Mouse (Mus musculus): ENCODE measurements at regions not wholly inside any gene's neighbourhood (a gene's known extent, or its start where the extent isn't known, plus 50 kb on each side); places are given as distances from the start of the nearest gene placed in this dataset.

GRCm38 (mm10) chr5:83533901-83534300 is 178.9 kb upstream of the Tecrl start:
- peak; percentile 15 for DNase-seq (ENCODE audit: low read depth, low spot score)

GRCm38 (mm10) chr5:83518661-83519060 is 163.7 kb upstream of the Tecrl start:
- peak; percentile 43 for DNase-seq (ENCODE audit: low read depth, low spot score)

DNA sequence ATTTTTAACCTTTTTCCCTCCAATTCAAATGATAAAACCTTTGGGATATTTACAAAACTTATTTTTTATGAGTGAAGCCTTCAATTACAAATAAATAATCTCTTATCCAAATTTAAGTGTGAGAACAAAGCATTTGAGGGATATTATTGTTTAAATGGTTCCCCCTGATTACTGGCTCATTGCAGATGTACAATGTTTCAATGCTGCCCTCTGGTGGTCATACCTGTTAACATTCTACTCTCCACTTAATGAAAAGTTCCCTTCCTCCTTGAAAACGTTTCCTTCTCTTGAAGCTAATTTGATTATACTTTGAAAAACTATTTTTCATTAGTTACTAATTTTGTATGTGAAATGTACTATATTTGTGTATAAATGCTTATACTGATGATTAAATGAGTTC is 129.1 kb upstream of the Tecrl start:
- peak; percentile 63 for DNase-seq (ENCODE audit: low read depth, low spot score)

- DNase-seq (ENCODE audit: low read depth, low spot score) = peak; percentile 73
Measured at GRCm38 (mm10) chr5:83440259-83440658, 85.3 kb upstream of the Tecrl start.

DNA sequence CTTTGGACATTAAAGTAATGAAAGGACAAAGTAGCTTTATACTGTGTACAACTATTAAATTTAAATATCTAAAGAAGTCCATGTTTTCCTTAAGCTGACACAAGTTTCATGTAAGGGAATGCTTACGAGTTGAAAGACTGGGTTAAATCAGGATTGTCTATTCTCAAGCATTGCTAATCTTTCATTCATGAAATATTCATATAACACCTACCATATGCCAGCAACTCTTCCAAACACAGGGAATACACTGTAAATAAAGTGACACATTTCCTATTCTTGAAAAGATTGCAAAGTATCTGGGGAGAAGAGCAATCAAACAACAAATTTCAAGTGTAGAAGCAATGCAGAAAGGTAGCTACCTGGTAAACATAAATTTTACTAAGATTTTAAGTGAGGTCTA is 81.5 kb upstream of the Tecrl start:
- DNase-seq (ENCODE audit: low read depth, low spot score) = peak; percentile 12

DNA sequence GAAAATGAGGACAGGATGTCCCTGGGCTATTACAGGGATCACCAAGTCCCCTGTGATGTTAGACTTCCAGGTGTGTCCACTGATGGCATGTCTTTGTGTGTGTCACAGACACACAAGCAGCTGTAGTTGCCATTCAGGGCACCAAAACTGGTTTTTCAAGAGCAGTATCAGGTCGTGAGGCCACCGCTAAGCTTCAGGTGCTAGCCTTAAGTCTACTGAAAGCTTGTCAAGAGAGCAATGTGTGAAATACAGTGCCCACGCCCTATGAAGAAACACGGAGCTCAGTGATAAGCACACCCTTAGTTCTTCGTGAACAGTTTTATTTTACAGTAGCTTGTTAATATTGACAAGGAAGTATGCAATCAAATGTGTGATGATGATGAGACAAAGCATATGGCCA is 66.7 kb upstream of the Tecrl start:
- no peak for DNase-seq (ENCODE audit: low read depth, low spot score)

DNA sequence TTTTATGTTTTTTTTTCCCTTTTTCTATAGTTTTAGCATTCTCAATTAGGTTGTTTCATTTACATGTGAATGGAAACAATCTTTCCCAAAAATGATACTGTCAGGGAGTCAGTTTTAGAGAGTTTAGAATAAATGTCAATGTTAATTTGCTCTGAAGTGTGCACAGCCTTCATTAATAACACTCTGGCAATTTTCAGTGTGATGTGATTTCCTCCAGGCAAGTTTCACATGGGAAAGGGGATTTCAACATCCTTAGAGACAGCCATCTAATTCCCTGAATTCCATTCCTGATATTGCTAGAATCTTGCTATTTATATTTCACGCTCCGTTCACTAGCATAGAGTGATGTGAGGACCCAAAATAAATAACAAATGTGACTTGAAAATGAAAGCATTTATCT is 55.2 kb upstream of the Tecrl start:
- DNase-seq (ENCODE audit: low read depth, low spot score) = no peak

- peak; percentile 19 for DNase-seq (ENCODE audit: low read depth, low spot score)
Measured at GRCm38 (mm10) chr5:83405266-83405954, 50.4 kb upstream of the Tecrl start.
